Mouse (Mus musculus): ENCODE results near the gene Zc3h7b. TPM values are rescaled to one million over a fixed set of nuclear protein-coding genes. Genes with fewer than 3 reads are reported as not detected.
"Not testable (repeated sequence)": the region's sequence is repeated elsewhere in the genome, so short reads cannot be mapped to it uniquely, and the experiment has no call there.

The Zc3h7b gene
- total and polyA plus RNA-seq, 2 experiments from 2014 or later = 34.5 to 148 TPM

GRCm38 (mm10) chr15:81729792-81730635, 14.8 kb upstream of the Zc3h7b start:
- peak overlapping the region; percentile 98 for H3K4me3 ChIP-seq (ENCODE audit: low read length)
- H3K4me1 ChIP-seq (ENCODE audit: insufficient read depth, low read length) = peaks cover 9% of the 10 kb centered on the region; the same call in 1 of the 2 replicates
- no peaks in the 10 kb centered on the region for H3K36me3 ChIP-seq (ENCODE audit: insufficient read depth, low read length)
- no peaks in the 10 kb centered on the region for H3K27me3 ChIP-seq (ENCODE audit: insufficient read depth, low read length)
- peak overlapping the region; percentile 71 for H3K9ac ChIP-seq (replicated peaks; ENCODE audit: low read length)
- TF ChIP-seq CTCF (IDR thresholded peaks at IDR 0.05; ENCODE audit: low read depth) = no peak
- ATAC-seq (peak; percentile 99), DNase-seq (ENCODE audit: low spot score) (peak; percentile 99)
- H3K9me3 ChIP-seq (ENCODE audit: low read length) = no peaks in the 10 kb centered on the region
- H3K4me2 ChIP-seq (ENCODE audit: low read depth, low read length) = peak overlapping the region; percentile 97
- peak overlapping the region; percentile 79 for H3K27ac ChIP-seq
- 4% methylated on average over 41 of the region's 41 CpGs for WGBS

GRCm38 (mm10) chr15:81735075-81735474, 9.8 kb upstream of the Zc3h7b start:
- Histone ChIP-seq H3K9me3 (ENCODE audit: low read length) (no peaks in the 10 kb centered on the region), H3K27ac (no peak overlapping the region), H3K27me3 (ENCODE audit: insufficient read depth, low read length) (no peaks in the 10 kb centered on the region), H3K4me3 (ENCODE audit: low read length) (no peak overlapping the region), H3K9ac (replicated peaks; ENCODE audit: low read length) (no peak overlapping the region), H3K4me2 (ENCODE audit: low read depth, low read length) (no peak overlapping the region), H3K4me1 (ENCODE audit: insufficient read depth, low read length) (no peaks in the 10 kb centered on the region), H3K36me3 (ENCODE audit: insufficient read depth, low read length) (no peaks in the 10 kb centered on the region)
- DNase-seq (ENCODE audit: low spot score) (no peak), ATAC-seq (no peak)
- TF ChIP-seq CTCF (IDR thresholded peaks at IDR 0.05; ENCODE audit: low read depth) = no peak
- WGBS = 70% methylated on average over 3 of the region's 3 CpGs

GRCm38 (mm10) chr15:81739296-81739695, 5.6 kb upstream of the Zc3h7b start:
- no peak overlapping the region for H3K4me3 ChIP-seq (ENCODE audit: low read length)
- no peak for TF ChIP-seq CTCF (IDR thresholded peaks at IDR 0.05; ENCODE audit: low read depth)
- H3K36me3 ChIP-seq (ENCODE audit: insufficient read depth, low read length) = no peaks in the 10 kb centered on the region
- H3K27ac ChIP-seq = no peak overlapping the region
- ATAC-seq (no peak), DNase-seq (ENCODE audit: low spot score) (no peak)
- H3K4me2 ChIP-seq (ENCODE audit: low read depth, low read length) = no peak overlapping the region
- H3K27me3 ChIP-seq (ENCODE audit: insufficient read depth, low read length) = no peaks in the 10 kb centered on the region
- no peaks in the 10 kb centered on the region for H3K9me3 ChIP-seq (ENCODE audit: low read length)
- no peak overlapping the region for H3K9ac ChIP-seq (replicated peaks; ENCODE audit: low read length)
- H3K4me1 ChIP-seq (ENCODE audit: insufficient read depth, low read length) = no peaks in the 10 kb centered on the region
- WGBS = 87% methylated on average over 3 of the region's 3 CpGs

- Histone ChIP-seq H3K27ac (no peak overlapping the region), H3K9ac (replicated peaks; ENCODE audit: low read length) (no peak overlapping the region), H3K9me3 (ENCODE audit: low read length) (no peaks in the 10 kb centered on the region), H3K4me3 (ENCODE audit: low read length) (no peak overlapping the region), H3K27me3 (ENCODE audit: insufficient read depth, low read length) (no peaks in the 10 kb centered on the region), H3K4me1 (ENCODE audit: insufficient read depth, low read length) (no peaks in the 10 kb centered on the region), H3K36me3 (ENCODE audit: insufficient read depth, low read length) (no peaks in the 10 kb centered on the region), H3K4me2 (ENCODE audit: low read depth, low read length) (no peak overlapping the region)
- ATAC-seq = no peak
- DNase-seq (ENCODE audit: low spot score) = peak; percentile 32
- peak; percentile 56 for TF ChIP-seq CTCF (IDR thresholded peaks at IDR 0.05; ENCODE audit: low read depth)
- 12% methylated on average over 2 of the region's 2 CpGs for WGBS
Measured at GRCm38 (mm10) chr15:81739924-81740323, 4.9 kb upstream of the Zc3h7b start.

GRCm38 (mm10) chr15:81742368-81742767, 2.5 kb upstream of the Zc3h7b start:
- ATAC-seq; H3K36me3 ChIP-seq (ENCODE audit: insufficient read depth, low read length); H3K27me3 ChIP-seq (ENCODE audit: insufficient read depth, low read length); H3K4me3 ChIP-seq (ENCODE audit: low read length); H3K9ac ChIP-seq (replicated peaks; ENCODE audit: low read length); H3K9me3 ChIP-seq (ENCODE audit: low read length); H3K4me2 ChIP-seq (ENCODE audit: low read depth, low read length); H3K4me1 ChIP-seq (ENCODE audit: insufficient read depth, low read length); H3K27ac ChIP-seq; DNase-seq (ENCODE audit: low spot score): not testable (repeated sequence)
- WGBS = 6% methylated on average over 1 of the region's 2 CpGs
- peak; percentile 12; the same call in 1 of the 2 replicates for TF ChIP-seq CTCF (IDR thresholded peaks at IDR 0.05; ENCODE audit: low read depth)

GRCm38 (mm10) chr15:81745601-81746114, 801 bp downstream of the Zc3h7b start:
- no peak for TF ChIP-seq CTCF (IDR thresholded peaks at IDR 0.05; ENCODE audit: low read depth)
- DNase-seq (ENCODE audit: low spot score) (peak; percentile 83), ATAC-seq (peak; percentile 89)
- Histone ChIP-seq H3K4me2 (ENCODE audit: low read depth, low read length) (peak overlapping the region; percentile 77), H3K9me3 (ENCODE audit: low read length) (no peaks in the 10 kb centered on the region), H3K9ac (replicated peaks; ENCODE audit: low read length) (peak overlapping the region; percentile 95), H3K36me3 (ENCODE audit: insufficient read depth, low read length) (no peaks in the 10 kb centered on the region), H3K4me1 (ENCODE audit: insufficient read depth, low read length) (peaks cover 7% of the 10 kb centered on the region; the same call in 1 of the 2 replicates), H3K4me3 (ENCODE audit: low read length) (peak overlapping the region; percentile 80), H3K27me3 (ENCODE audit: insufficient read depth, low read length) (no peaks in the 10 kb centered on the region), H3K27ac (peak overlapping the region; percentile 95)
- under 1% methylated on average over 33 of the region's 33 CpGs for WGBS

- no peak overlapping the region for H3K27ac ChIP-seq
- ATAC-seq = no peak
- no peak overlapping the region for H3K4me2 ChIP-seq (ENCODE audit: low read depth, low read length)
- H3K4me1 ChIP-seq (ENCODE audit: insufficient read depth, low read length) = peaks cover 7% of the 10 kb centered on the region; the same call in 1 of the 2 replicates
- no peaks in the 10 kb centered on the region for H3K9me3 ChIP-seq (ENCODE audit: low read length)
- 48% methylated on average over 14 of the region's 14 CpGs for WGBS
- DNase-seq (ENCODE audit: low spot score) = peak; percentile 16
- H3K9ac ChIP-seq (replicated peaks; ENCODE audit: low read length) = no peak overlapping the region
- no peaks in the 10 kb centered on the region for H3K27me3 ChIP-seq (ENCODE audit: insufficient read depth, low read length)
- no peak for TF ChIP-seq CTCF (IDR thresholded peaks at IDR 0.05; ENCODE audit: low read depth)
- no peaks in the 10 kb centered on the region for H3K36me3 ChIP-seq (ENCODE audit: insufficient read depth, low read length)
- H3K4me3 ChIP-seq (ENCODE audit: low read length) = no peak overlapping the region
Measured at GRCm38 (mm10) chr15:81749742-81750141, 4.9 kb downstream of the Zc3h7b start.
